Mouse (Mus musculus) heart, postnatal 10 days (tissue): Measurements from ENCODE around the gene Cnep1r1. TPM values are rescaled to one million over a fixed set of nuclear protein-coding genes. Genes with fewer than 3 reads are reported as not detected.

ENCODE experiments used
- DNase-seq, 2 experiments: peaks; one replicate each; pipeline ENCODE4 v3.0.0; 2021
- intact Hi-C: fragments of 180-260 bp; cut with DNase I; formaldehyde crosslinking; loops from one replicate; pipeline ENCODE4 v1.15.1; 2025
- microRNA-seq, 2 experiments: library from miRNA; unstranded; fragments of <30 nt; microRNA quantifications; one replicate each; pipeline ENCODE4 v1.2.0; 2022
- total RNA-seq, 2 experiments: library from RNA; stranded (reverse); gene quantifications; 2 replicates each; pipeline ENCODE4 v1.2.3; 2021

The Cnep1r1 gene
- total RNA-seq, 2 experiments from 2014 or later, result 27.4 to 31.6 TPM

DNA sequence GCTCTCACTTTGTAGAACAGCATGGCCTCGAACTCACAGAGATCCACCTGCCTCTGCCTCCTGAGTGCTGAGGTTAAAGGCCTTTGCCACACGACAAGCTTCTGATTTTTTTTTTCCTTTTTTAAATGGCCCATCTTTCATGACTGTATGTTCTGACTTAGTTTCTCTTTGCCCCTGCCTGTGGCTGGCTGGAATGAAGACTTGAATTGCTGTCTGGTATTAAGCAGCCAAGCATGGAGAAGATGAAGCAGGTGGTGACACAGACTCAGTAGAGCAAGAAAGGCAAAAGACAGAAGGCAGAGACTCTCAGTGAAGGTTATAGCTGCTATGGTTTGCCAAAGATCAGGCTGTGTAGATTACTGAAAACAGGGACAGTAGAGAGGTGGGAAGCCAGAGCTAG is 64.6 kb downstream of the Cnep1r1 start:
- intact Hi-C loops, result no loop called here
- DNase-seq, result no peak

Small RNA genes within 50 kb of the gene (microRNA-seq; reads per million reads assigned to microRNA genes)
- 0 to 0.24 reads per million in 2 experiments for gene Mir7071

Other genes with a start within 250 kb of the Cnep1r1 start
- gene Zfp423, start 159.2 kb upstream of the Cnep1r1 start, total RNA-seq, result 10 to 100 TPM in 1 of 2 experiments, 1 to 10 TPM in 1; 9.1 to 14.5 TPM
- gene Heatr3, start 19.1 kb downstream of the Cnep1r1 start, total RNA-seq, result 10 to 100 TPM; 21.1 to 24.3 TPM
- gene Tent4b, start 80.4 kb downstream of the Cnep1r1 start, total RNA-seq, result 10 to 100 TPM; 15.7 to 19.4 TPM
- gene Adcy7, start 153.6 kb downstream of the Cnep1r1 start, total RNA-seq, result 10 to 100 TPM in 1 of 2 experiments, 1 to 10 TPM in 1; 8.5 to 10.5 TPM
- gene Brd7, start 243.4 kb downstream of the Cnep1r1 start, total RNA-seq, result 10 to 100 TPM; 68.0 to 78.8 TPM